Comparison of ENCODE assay signal across 11 mouse cellular contexts in genomic region chr13:91916308-91916707, GRCm38 (mm10). TPM values are rescaled to one million over a fixed set of nuclear protein-coding genes. Genes with fewer than 3 reads are reported as not detected.
DNase-seq lines count a peak whose midpoint lies in the region; ATAC-seq and TF ChIP-seq lines count a peak whose summit lies in the region.
"Had no signal": no experiment of that assay in that cellular context is flagged by ENCODE, and none has a peak within 500 bp of the region (broad histone marks: within the 10 kb centered on the region; RNA-seq: fewer than 3 reads in every experiment).

No protein-coding gene starts in this region.

- no peaks in the 10 kb centered on the region for H3K9me3 ChIP-seq in lung, embryonic 14.5 days (ENCODE audit: low read depth, low read length)
- H3K9me3 ChIP-seq in embryonic facial prominence, embryonic 14.5 days (ENCODE audit: control insufficient read depth, low read length) = no peaks in the 10 kb centered on the region
- H3K9me3 ChIP-seq in hindbrain, embryonic 15.5 days = no peaks in the 10 kb centered on the region
- H3K9me3 ChIP-seq: liver, embryonic 12.5 days had no signal

- no peak overlapping the region for H3K4me3 ChIP-seq in lung, embryonic 14.5 days (ENCODE audit: low read depth, low read length)
- H3K4me3 ChIP-seq in embryonic facial prominence, embryonic 14.5 days (ENCODE audit: low read depth, low read length) = no peak overlapping the region
- H3K4me3 ChIP-seq in hindbrain, embryonic 15.5 days = no peak overlapping the region
- H3K4me3 ChIP-seq in olfactory bulb, adult 2 months (ENCODE audit: insufficient read depth, low read depth, low read length) = no peak overlapping the region
- H3K4me3 ChIP-seq: liver, embryonic 12.5 days had no signal

- no peak for DNase-seq in lung, embryonic 14.5 days
- no peak for DNase-seq in lung, postnatal 4 days
- no peak for DNase-seq in embryonic facial prominence, embryonic 14.5 days (ENCODE audit: low spot score)
- no peak for DNase-seq in embryo, embryonic 10.5 days (ENCODE audit: low spot score)
- DNase-seq in heart, postnatal 36 days = no peak
- DNase-seq: adrenal gland, postnatal 36 days; lung, postnatal 36 days had no signal

- no peak overlapping the region for H3K9ac ChIP-seq in lung, embryonic 14.5 days
- no peak overlapping the region for H3K9ac ChIP-seq in embryonic facial prominence, embryonic 14.5 days (ENCODE audit: low read depth, low read length)
- no peak overlapping the region for H3K9ac ChIP-seq in hindbrain, embryonic 15.5 days
- H3K9ac ChIP-seq: liver, embryonic 12.5 days had no signal

- H3K4me2 ChIP-seq in lung, embryonic 14.5 days = no peak overlapping the region
- peak overlapping the region; percentile 21; the same call in 1 of the 2 replicates for H3K4me2 ChIP-seq in embryonic facial prominence, embryonic 14.5 days (ENCODE audit: low read depth, low read length)
- peak overlapping the region; percentile 32; the same call in 1 of the 2 replicates for H3K4me2 ChIP-seq in hindbrain, embryonic 15.5 days
- H3K4me2 ChIP-seq: liver, embryonic 12.5 days had no signal

- intact Hi-C loops in heart, postnatal 36 days (cut with DNase I) = no loop called here

- no peaks in the 10 kb centered on the region for H3K27me3 ChIP-seq in lung, embryonic 14.5 days (ENCODE audit: insufficient read depth, low read length)
- no peaks in the 10 kb centered on the region for H3K27me3 ChIP-seq in embryonic facial prominence, embryonic 14.5 days (replicated peaks; ENCODE audit: control insufficient read depth, insufficient read depth, low read length)
- no peaks in the 10 kb centered on the region for H3K27me3 ChIP-seq in hindbrain, embryonic 15.5 days
- H3K27me3 ChIP-seq: liver, embryonic 12.5 days had no signal

- no peaks in the 10 kb centered on the region for H3K4me1 ChIP-seq in lung, embryonic 14.5 days (ENCODE audit: insufficient read depth)
- H3K4me1 ChIP-seq in embryonic facial prominence, embryonic 14.5 days (ENCODE audit: control insufficient read depth, insufficient read depth, low read length) = 0 out of 2 replicates have a peak, but pooled peaks cover 7% of the 10 kb centered on the region
- peaks cover 11% of the 10 kb centered on the region for H3K4me1 ChIP-seq in hindbrain, embryonic 15.5 days (replicated peaks)
- H3K4me1 ChIP-seq in olfactory bulb, adult 2 months (ENCODE audit: control insufficient read depth, insufficient read depth, low read length) = peaks cover 20% of the 10 kb centered on the region
- H3K4me1 ChIP-seq: liver, embryonic 12.5 days had no signal

- H3K27ac ChIP-seq in lung, embryonic 14.5 days (ENCODE audit: low read depth) = no peak overlapping the region
- no peak overlapping the region for H3K27ac ChIP-seq in embryonic facial prominence, embryonic 14.5 days (replicated peaks; ENCODE audit: low read depth, low read length)
- H3K27ac ChIP-seq in hindbrain, embryonic 15.5 days (replicated peaks) = no peak overlapping the region
- peak overlapping the region; percentile 15; the same call in 1 of the 2 replicates for H3K27ac ChIP-seq in olfactory bulb, adult 2 months (ENCODE audit: insufficient read depth, low read depth, low read length)
- H3K27ac ChIP-seq: kidney, postnatal 0 days; liver, embryonic 12.5 days had no signal

- 0 out of 2 replicates have a peak, but pooled peaks have one; percentile 16 for ATAC-seq in lung, embryonic 14.5 days (ENCODE audit: insufficient read depth)
- ATAC-seq in embryonic facial prominence, embryonic 14.5 days (ENCODE audit: low read depth) = no peak
- ATAC-seq in hindbrain, embryonic 15.5 days (ENCODE audit: low FRiP score, low read depth) = peak; percentile 23
- ATAC-seq: liver, embryonic 12.5 days had no signal

- 75% methylated on average over 5 of the region's 5 CpGs for WGBS in lung, embryonic 14.5 days
- 84% methylated on average over 5 of the region's 5 CpGs for WGBS in embryonic facial prominence, embryonic 14.5 days
- 79% methylated on average over 5 of the region's 5 CpGs for WGBS in hindbrain, embryonic 15.5 days
- WGBS in olfactory bulb, adult 2 months = 49% methylated on average over 5 of the region's 5 CpGs

- TF ChIP-seq POLR2A in olfactory bulb, adult 2 months (IDR thresholded peaks at IDR 0.05; ENCODE audit: insufficient read depth, low read depth, low read length) = no peak

- H3K36me3 ChIP-seq in lung, embryonic 14.5 days (ENCODE audit: insufficient read depth) = no peaks in the 10 kb centered on the region
- H3K36me3 ChIP-seq in embryonic facial prominence, embryonic 14.5 days (ENCODE audit: control insufficient read depth, insufficient read depth, low read length) = no peaks in the 10 kb centered on the region
- H3K36me3 ChIP-seq in hindbrain, embryonic 15.5 days = no peaks in the 10 kb centered on the region
- H3K36me3 ChIP-seq: liver, embryonic 12.5 days had no signal

- no peak for TF ChIP-seq CTCF in lung, embryonic 14.5 days (IDR thresholded peaks at IDR 0.05; ENCODE audit: low read depth)
- no peak for TF ChIP-seq CTCF in olfactory bulb, adult 2 months (IDR thresholded peaks at IDR 0.05; ENCODE audit: insufficient read depth, low read depth, low read length)

RNA-seq across cellular contexts. Expression of gene Ckmt2, which starts 39.6 kb away (rescaled TPM):
- 0.20 TPM in 1 of 2 replicates, not detected in the other for polyA plus RNA-seq in lung, embryonic 14.5 days (2014; fragmentation: Nextera tagmentation; extraction: Ambion mirVana)
- 6.4 and 17.7 TPM in 2 replicates for polyA plus RNA-seq in embryonic facial prominence, embryonic 14.5 days (2014; fragmentation: Nextera tagmentation; extraction: Ambion mirVana)
- not detected in 2 replicates for polyA plus RNA-seq in hindbrain, embryonic 15.5 days (2015; fragmentation: Nextera tagmentation; extraction: Ambion mirVana)
- polyA plus RNA-seq in olfactory bulb, adult 2 months (2012; ENCODE audit: insufficient read depth, insufficient read length, low replicate concordance, missing spikeins) = not detected in 2 replicates
- 1,000 to 10,000 TPM; 2,372 to 3,015 TPM for total RNA-seq in heart, postnatal 36 days (2021)
- total RNA-seq: adrenal gland, postnatal 36 days had no signal
- polyA plus RNA-seq: liver, embryonic 12.5 days had no signal
